Mouse (Mus musculus) heart, embryonic 16.5 days (tissue): ENCODE data around the gene Tec. TPM values are rescaled to one million over a fixed set of nuclear protein-coding genes. Genes with fewer than 3 reads are reported as not detected.
A peak's percentile ranks its signal among the peaks of the same experiment; 100 is the strongest.

Experiments
- ATAC-seq: fragments of 200-750 bp; cut with Nextera tagmentation; replicated peaks from 2 replicates; pipeline ENCODE4 v1.8.0; 2017; ENCODE audit warnings: moderate number of reproducible peaks; ENCODE audit not compliant: insufficient read depth, low FRiP score; ENCODE audit errors: extremely low read depth
- H3K27ac ChIP-seq: fragments of 300-500 bp; sonication (generic); 2 replicates; pipeline ENCODE4 v1.5.1; 2014; ENCODE audit warnings: mild to moderate bottlenecking, low read length, control low read depth, moderate library complexity
- H3K27me3 ChIP-seq: fragments of 300-500 bp; sonication (generic); 2 replicates; pipeline ENCODE4 v1.6.1; 2014; ENCODE audit warnings: low read length, mixed read lengths; ENCODE audit not compliant: control insufficient read depth, insufficient read depth
- H3K36me3 ChIP-seq: fragments of 300-500 bp; sonication (generic); 2 replicates; pipeline ENCODE4 v1.6.1; 2014; ENCODE audit not compliant: control insufficient read depth, insufficient read depth
- H3K4me1 ChIP-seq: fragments of 300-500 bp; sonication (generic); 2 replicates; pipeline ENCODE4 v1.6.1; 2014; ENCODE audit warnings: low read length, mixed read lengths; ENCODE audit not compliant: control insufficient read depth, insufficient read depth
- H3K4me2 ChIP-seq: fragments of 300-500 bp; sonication (generic); 2 replicates; pipeline ENCODE4 v1.6.1; 2014; ENCODE audit warnings: low read depth, mild to moderate bottlenecking, control low read depth, low read length
- H3K4me3 ChIP-seq: fragments of 300-500 bp; sonication (generic); 2 replicates; pipeline ENCODE4 v1.5.1; 2014; ENCODE audit warnings: mild to moderate bottlenecking, control low read depth, low read length
- H3K9ac ChIP-seq: fragments of 300-500 bp; sonication (generic); 2 replicates; pipeline ENCODE4 v1.6.1; 2014; ENCODE audit warnings: low read length, control low read depth
- H3K9me3 ChIP-seq: fragments of 300-500 bp; sonication (generic); replicated peaks from 2 replicates; pipeline ENCODE4 v1.6.1; 2016; ENCODE audit warnings: low read length; ENCODE audit not compliant: control insufficient read depth
- WGBS: fragments of 180-500 bp; shearing (Covaris S2); extraction: QIAGEN DNeasy Blood & Tissue Kit; methylation state at CpG from one replicate; pipeline ENCODE4 v1.1.7; 2014; 5-methylcytosine and 5-hydroxymethylcytosine counted together
- polyA plus RNA-seq: library from polyadenylated mRNA; unstranded; fragments of >200 nt; fragmentation: Nextera tagmentation; extraction: Ambion mirVana; gene quantifications from 2 replicates; pipeline ENCODE4 v1.2.1, GENCODE M21; 2015

Gene Tec
- polyA plus RNA-seq, 1 experiment from 2014 or later = 23.0 TPM

- peak; percentile 65 for ATAC-seq
- peaks cover 26% of the 10 kb centered on the region for H3K4me1 ChIP-seq
- 0 out of 2 replicates have a peak, but pooled peaks cover 3% of the 10 kb centered on the region for H3K9me3 ChIP-seq
- no peaks in the 10 kb centered on the region for H3K27me3 ChIP-seq
- no peak overlapping the region for H3K4me3 ChIP-seq
- 23% methylated on average over 18 of the region's 18 CpGs for WGBS
- H3K9ac ChIP-seq = 0 out of 2 replicates have a peak overlapping the region, but pooled peaks have one; percentile 9
- 0 out of 2 replicates have a peak overlapping the region, but pooled peaks have one; percentile 9 for H3K4me2 ChIP-seq
- peak overlapping the region; percentile 94 for H3K27ac ChIP-seq
- H3K36me3 ChIP-seq = no peaks in the 10 kb centered on the region
Observed at GRCm38 (mm10) chr5:72896478-72897279, 28.4 kb upstream of the Tec start.

- H3K9ac ChIP-seq = no peak overlapping the region
- H3K27me3 ChIP-seq = no peaks in the 10 kb centered on the region
- H3K4me2 ChIP-seq = no peak overlapping the region
- 85% methylated on average over 11 of the region's 11 CpGs for WGBS
- H3K36me3 ChIP-seq = no peaks in the 10 kb centered on the region
- ATAC-seq = no peak
- 0 out of 2 replicates have a peak, but pooled peaks cover 3% of the 10 kb centered on the region for H3K9me3 ChIP-seq
- H3K4me3 ChIP-seq = no peak overlapping the region
- H3K27ac ChIP-seq = peak overlapping the region; percentile 94
- peaks cover 28% of the 10 kb centered on the region for H3K4me1 ChIP-seq
Observed at GRCm38 (mm10) chr5:72895261-72895660, 27.0 kb upstream of the Tec start.

- Histone ChIP-seq H3K9ac (no peak overlapping the region), H3K4me1 (peaks cover 28% of the 10 kb centered on the region), H3K9me3 (0 out of 2 replicates have a peak, but pooled peaks cover 3% of the 10 kb centered on the region), H3K27ac (no peak overlapping the region), H3K4me2 (no peak overlapping the region), H3K36me3 (no peaks in the 10 kb centered on the region), H3K4me3 (no peak overlapping the region), H3K27me3 (no peaks in the 10 kb centered on the region)
- no peak for ATAC-seq
- WGBS = 60% methylated on average over 5 of the region's 5 CpGs
Observed at GRCm38 (mm10) chr5:72893987-72894386, 25.7 kb upstream of the Tec start.

GRCm38 (mm10) chr5:72891534-72891933, 23.3 kb upstream of the Tec start:
- Histone ChIP-seq H3K4me1 (peaks cover 17% of the 10 kb centered on the region), H3K36me3 (no peaks in the 10 kb centered on the region), H3K9me3 (0 out of 2 replicates have a peak, but pooled peaks cover 3% of the 10 kb centered on the region), H3K27me3 (no peaks in the 10 kb centered on the region), H3K9ac (no peak overlapping the region), H3K4me3 (no peak overlapping the region), H3K27ac (no peak overlapping the region), H3K4me2 (no peak overlapping the region)
- peak; percentile 64; the same call in 1 of the 2 replicates for ATAC-seq
- whole genome bisulfite sequencing = 2% methylated on average over 12 of the region's 12 CpGs

GRCm38 (mm10) chr5:72888260-72888659, 20.0 kb upstream of the Tec start:
- H3K9ac ChIP-seq = no peak overlapping the region
- H3K4me2 ChIP-seq = no peak overlapping the region
- no peak overlapping the region for H3K4me3 ChIP-seq
- 93% methylated on average over 7 of the region's 7 CpGs for whole genome bisulfite sequencing
- H3K9me3 ChIP-seq = no peaks in the 10 kb centered on the region
- no peak for ATAC-seq
- H3K27me3 ChIP-seq = no peaks in the 10 kb centered on the region
- H3K27ac ChIP-seq = no peak overlapping the region
- H3K36me3 ChIP-seq = no peaks in the 10 kb centered on the region
- peaks cover 5% of the 10 kb centered on the region; the same call in 1 of the 2 replicates for H3K4me1 ChIP-seq

GRCm38 (mm10) chr5:72886458-72887222, 18.4 kb upstream of the Tec start:
- no peaks in the 10 kb centered on the region for H3K27me3 ChIP-seq
- H3K9me3 ChIP-seq = no peaks in the 10 kb centered on the region
- WGBS = 86% methylated on average over 18 of the region's 19 CpGs
- no peak for ATAC-seq
- peaks cover 11% of the 10 kb centered on the region for H3K4me1 ChIP-seq
- no peaks in the 10 kb centered on the region for H3K36me3 ChIP-seq
- H3K27ac ChIP-seq = no peak overlapping the region
- no peak overlapping the region for H3K4me3 ChIP-seq
- H3K9ac ChIP-seq = no peak overlapping the region
- no peak overlapping the region for H3K4me2 ChIP-seq

- Histone ChIP-seq H3K9ac (no peak overlapping the region), H3K9me3 (no peaks in the 10 kb centered on the region), H3K4me2 (no peak overlapping the region), H3K27me3 (no peaks in the 10 kb centered on the region), H3K4me3 (no peak overlapping the region), H3K27ac (no peak overlapping the region), H3K4me1 (peaks cover 9% of the 10 kb centered on the region), H3K36me3 (no peaks in the 10 kb centered on the region)
- ATAC-seq = no peak
- WGBS = 75% methylated on average over 3 of the region's 3 CpGs
Observed at GRCm38 (mm10) chr5:72883706-72884105, 15.4 kb upstream of the Tec start.

GRCm38 (mm10) chr5:72882412-72882765, 14.1 kb upstream of the Tec start:
- no peaks in the 10 kb centered on the region for H3K27me3 ChIP-seq

More at GRCm38 (mm10) chr5:72882412-72882765, 14.1 kb upstream of the Tec start:
- no peaks in the 10 kb centered on the region for H3K36me3 ChIP-seq
- no peak overlapping the region for H3K9ac ChIP-seq
- 26% methylated on average over 2 of the region's 2 CpGs for WGBS
- H3K4me2 ChIP-seq = peak overlapping the region; percentile 17; the same call in 1 of the 2 replicates
- H3K4me1 ChIP-seq = peaks cover 12% of the 10 kb centered on the region
- H3K4me3 ChIP-seq = no peak overlapping the region
- no peaks in the 10 kb centered on the region for H3K9me3 ChIP-seq
- peak overlapping the region; percentile 92 for H3K27ac ChIP-seq
- ATAC-seq = peak; percentile 97
